Mouse (Mus musculus) central nervous system, embryonic 11.5 days (tissue): ENCODE measurements around the gene Olfr1535. TPM values are rescaled to one million over a fixed set of nuclear protein-coding genes. Genes with fewer than 3 reads are reported as not detected.

Experiments
- polyA plus RNA-seq: library from polyadenylated mRNA; depleted of rRNA; stranded (reverse); fragments of >200 nt; gene quantifications from 2 replicates; pipeline ENCODE4 v1.2.3, GENCODE M21; 2012; rRNA removed

Gene Olfr1535
- not detected in 2 replicates for polyA plus RNA-seq

DNA sequence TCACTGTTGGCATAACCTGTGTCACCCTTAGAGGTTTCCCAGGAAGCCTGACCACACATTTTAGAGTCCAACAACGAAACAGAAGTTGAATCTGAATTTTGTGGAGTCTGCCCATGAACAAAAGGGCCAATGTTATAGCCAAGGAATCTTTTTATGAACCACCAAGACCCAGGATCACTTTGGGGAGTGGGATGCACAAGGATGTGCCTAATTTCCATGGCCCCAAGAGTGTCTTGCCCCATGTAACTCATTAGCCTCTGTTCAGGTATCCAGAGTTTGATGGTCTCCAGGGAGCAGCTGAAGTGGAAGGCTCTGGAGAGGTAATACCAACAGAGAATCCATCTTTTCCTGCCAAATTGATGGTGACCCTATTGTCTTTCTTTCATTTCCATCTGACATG lies at the start of gene Olfr1535:
Gene Olfr1535, minus strand, starts transcription at position 101 of the 400 bp plus-strand sequence.

DNA sequence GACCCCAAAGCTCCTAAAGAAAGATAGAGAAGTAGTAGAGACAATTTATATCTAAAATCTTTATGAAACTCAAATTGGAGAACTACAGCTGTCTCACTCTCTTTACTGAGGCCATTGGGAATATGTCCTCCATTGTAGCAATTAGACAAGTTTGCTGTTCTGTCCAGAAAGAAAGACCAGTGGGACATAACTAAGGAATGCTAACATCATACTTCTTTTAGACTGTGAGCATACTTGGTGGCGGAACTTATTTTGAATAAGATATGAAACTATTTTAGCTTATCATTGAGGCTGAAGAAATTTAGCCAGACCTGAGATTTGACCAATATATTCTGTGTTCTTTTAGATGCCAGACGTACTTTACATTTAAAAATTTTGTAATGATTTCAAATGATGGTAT lies 22.0 kb upstream of the Olfr1535 start, which contains the start of gene Olfr1364:
Gene Olfr1364, minus strand, starts transcription at position 101 of the 400 bp plus-strand sequence.

DNA sequence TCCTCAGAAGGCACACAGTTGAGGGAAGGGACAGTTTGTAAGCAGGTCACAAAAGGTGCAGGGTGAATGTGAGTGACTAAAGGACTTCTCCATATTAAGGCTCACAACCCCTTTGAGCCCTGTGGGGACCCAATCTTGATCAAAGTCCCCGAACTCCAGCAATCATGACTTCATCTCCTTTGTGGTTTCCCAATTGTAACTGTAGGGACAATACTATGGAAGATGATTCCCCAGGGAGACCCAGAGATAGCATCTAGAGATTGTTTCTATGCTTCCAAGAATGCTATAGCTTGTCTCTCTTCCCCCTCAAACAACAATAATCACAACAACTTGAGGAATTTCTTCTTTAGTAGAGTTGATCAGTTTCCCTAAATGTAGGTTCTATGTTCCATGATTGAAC lies 17.0 kb downstream of the Olfr1535 start, which contains the start of gene Olfr1366:
Gene Olfr1366, minus strand, starts transcription at position 101 of the 400 bp plus-strand sequence.

GRCm38 (mm10) chr13:21530781-21531201 lies 28.9 kb downstream of the Olfr1535 start, which contains the start of gene Zkscan8:
TSS of gene Zkscan8 (minus strand) at chr13:21531120.

Other genes starting within 250 kb of the Olfr1535 start
- gene Gpx6, start 247.8 kb downstream of the Olfr1535 start, polyA plus RNA-seq = 0.10 TPM in 1 of 2 replicates, not detected in the other
- not detected in 2 replicates for gene Olfr1367, start 213.0 kb downstream of the Olfr1535 start, polyA plus RNA-seq
- gene Zscan12, start 197.1 kb downstream of the Olfr1535 start, polyA plus RNA-seq = 15.4 and 15.5 TPM in 2 replicates
- 71.5 and 99.4 TPM in 2 replicates for gene Zkscan3, start 157.1 kb downstream of the Olfr1535 start, polyA plus RNA-seq
- 5.8 and 6.0 TPM in 2 replicates for gene Pgbd1, start 118.8 kb downstream of the Olfr1535 start, polyA plus RNA-seq
- gene Zscan26, start 106.2 kb downstream of the Olfr1535 start, polyA plus RNA-seq = 21.4 and 41.4 TPM in 2 replicates
- gene Nkapl, start 91.4 kb downstream of the Olfr1535 start, polyA plus RNA-seq = 1.1 and 1.3 TPM in 2 replicates
- gene Zkscan4, start 81.0 kb downstream of the Olfr1535 start, polyA plus RNA-seq = 2.7 and 3.2 TPM in 2 replicates
- not detected in 2 replicates for gene Gm10065, start 80.5 kb downstream of the Olfr1535 start, polyA plus RNA-seq
- gene AK157302, start 64.7 kb downstream of the Olfr1535 start, polyA plus RNA-seq = 0.16 and 0.34 TPM in 2 replicates
- gene Gm11273, start 58.5 kb downstream of the Olfr1535 start, polyA plus RNA-seq = 2.2 and 4.0 TPM in 2 replicates
- gene Zkscan8, start 28.8 kb downstream of the Olfr1535 start, polyA plus RNA-seq = 6.1 and 13.8 TPM in 2 replicates
- not detected in 2 replicates for gene Olfr1366, start 17.1 kb downstream of the Olfr1535 start, polyA plus RNA-seq
- not detected in 2 replicates for gene Olfr1364, start 21.9 kb upstream of the Olfr1535 start, polyA plus RNA-seq
- not detected in 2 replicates for gene Olfr1362, start 54.1 kb upstream of the Olfr1535 start, polyA plus RNA-seq
- 0.01 TPM in 1 of 2 replicates, not detected in the other for gene Olfr11, start 82.6 kb upstream of the Olfr1535 start, polyA plus RNA-seq
- not detected in 2 replicates for gene Olfr1361, start 103.5 kb upstream of the Olfr1535 start, polyA plus RNA-seq
- gene Olfr1360, start 117.5 kb upstream of the Olfr1535 start, polyA plus RNA-seq = not detected in 2 replicates
- gene Olfr1359, start 138.2 kb upstream of the Olfr1535 start, polyA plus RNA-seq = not detected in 2 replicates
- 18.0 and 18.2 TPM in 2 replicates for gene Hist1h2bl, start 156.2 kb upstream of the Olfr1535 start, polyA plus RNA-seq
- gene Hist1h2ai, start 156.5 kb upstream of the Olfr1535 start, polyA plus RNA-seq = 15.1 and 39.4 TPM in 2 replicates
- gene Hist1h3h, start 157.8 kb upstream of the Olfr1535 start, polyA plus RNA-seq = 39.3 and 62.8 TPM in 2 replicates
- gene Hist1h2bm, start 162.2 kb upstream of the Olfr1535 start, polyA plus RNA-seq = 9.2 and 22.6 TPM in 2 replicates
- 11.9 and 16.4 TPM in 2 replicates for gene Hist1h4j, start 175.2 kb upstream of the Olfr1535 start, polyA plus RNA-seq
- 29.0 and 72.0 TPM in 2 replicates for gene Hist1h4k, start 190.6 kb upstream of the Olfr1535 start, polyA plus RNA-seq
- 32.6 and 49.5 TPM in 2 replicates for gene Hist1h2ak, start 193.9 kb upstream of the Olfr1535 start, polyA plus RNA-seq
- 14.7 and 18.0 TPM in 2 replicates for gene Hist1h2bn, start 194.2 kb upstream of the Olfr1535 start, polyA plus RNA-seq
- 8.9 and 15.5 TPM in 2 replicates for gene Hist1h1b, start 220.7 kb upstream of the Olfr1535 start, polyA plus RNA-seq
- 45.2 and 84.3 TPM in 2 replicates for gene Hist1h3i, start 223.5 kb upstream of the Olfr1535 start, polyA plus RNA-seq
- 11.9 and 22.1 TPM in 2 replicates for gene Hist1h2an, start 227.3 kb upstream of the Olfr1535 start, polyA plus RNA-seq
- 1.1 and 3.4 TPM in 2 replicates for gene Hist1h2bp, start 227.6 kb upstream of the Olfr1535 start, polyA plus RNA-seq